Mouse (Mus musculus): ENCODE data around the gene Mmp27.

Gene Mmp27

DNA sequence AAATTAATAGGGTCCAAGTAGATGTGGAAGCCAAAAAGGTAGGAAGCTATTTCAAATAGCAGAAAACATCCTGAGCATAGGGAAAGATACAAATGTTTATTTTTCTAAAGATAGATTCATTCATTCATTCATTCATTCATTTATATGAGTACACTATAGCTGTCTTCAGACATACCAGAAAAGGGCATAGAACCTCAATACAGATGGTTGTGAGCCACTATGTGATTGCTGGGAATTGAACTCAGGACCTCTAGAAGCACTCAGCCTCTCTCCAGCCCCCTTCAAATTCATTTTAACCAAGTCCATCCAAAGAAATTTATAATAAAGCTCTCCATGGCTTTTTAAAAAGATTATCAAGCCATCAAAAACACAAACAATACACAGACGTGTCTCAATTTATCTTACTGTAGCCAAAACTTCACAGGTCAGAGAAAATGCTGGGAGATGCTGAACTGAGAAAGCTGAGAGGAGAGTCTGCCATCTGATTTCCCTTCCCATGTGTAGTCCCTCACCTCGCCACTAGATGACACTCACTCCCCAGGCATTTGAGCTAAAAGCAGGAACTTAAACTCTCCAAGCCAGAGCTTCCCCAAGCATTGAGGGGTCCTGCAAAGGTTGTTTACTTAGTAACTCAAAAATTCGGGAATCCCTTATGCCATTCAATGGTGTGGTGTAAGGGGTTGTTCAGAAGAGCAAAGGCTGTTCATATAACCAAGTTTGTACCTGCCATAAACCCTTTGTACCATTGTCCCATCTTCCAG is 32.0 kb downstream of the Mmp27 start:
- DNase-seq (ENCODE audit: low spot score in 2 of 2), result peak; percentile 49 to 75

DNA sequence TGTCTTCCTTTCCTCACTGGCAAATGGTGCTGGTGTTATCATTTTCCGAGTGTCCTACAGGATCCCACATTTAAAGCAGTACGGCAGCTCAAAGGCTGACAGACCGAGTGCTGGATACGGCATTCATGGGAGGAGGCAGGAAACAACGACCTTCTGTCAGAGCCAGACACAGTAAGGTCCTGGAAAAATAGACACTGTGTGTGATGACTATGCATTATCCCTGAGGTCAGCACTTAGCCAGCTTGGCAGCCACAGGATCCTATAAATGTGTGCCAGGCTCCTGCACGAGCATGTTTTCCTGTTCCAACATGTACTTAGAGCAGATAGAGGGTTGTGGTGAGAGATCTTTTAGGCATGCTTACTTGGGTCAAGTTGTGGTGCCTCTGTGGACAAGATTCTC is 32.8 kb downstream of the Mmp27 start:
- no peak for DNase-seq (ENCODE audit: low spot score in 2 of 2)

DNA sequence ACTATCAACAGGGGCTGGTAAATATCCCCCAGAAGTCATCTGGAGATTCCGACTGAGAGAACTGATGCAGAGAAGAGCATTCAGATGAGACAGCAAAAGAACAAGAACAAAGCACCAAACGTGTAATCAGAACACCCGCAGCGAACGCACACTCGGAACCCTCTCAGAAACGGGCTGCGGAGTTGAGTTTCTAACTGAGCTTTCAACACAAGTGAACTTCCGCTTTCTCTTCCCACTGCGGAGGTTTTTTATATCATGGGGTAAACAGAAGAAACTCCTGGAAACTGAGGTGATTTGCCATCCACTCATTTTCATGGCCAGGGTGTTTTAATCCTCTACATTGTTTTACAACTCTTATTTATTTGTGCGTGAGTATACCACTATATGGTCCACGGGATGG is 34.4 kb downstream of the Mmp27 start:
- DNase-seq (ENCODE audit: low spot score in 2 of 2), result no peak

DNA sequence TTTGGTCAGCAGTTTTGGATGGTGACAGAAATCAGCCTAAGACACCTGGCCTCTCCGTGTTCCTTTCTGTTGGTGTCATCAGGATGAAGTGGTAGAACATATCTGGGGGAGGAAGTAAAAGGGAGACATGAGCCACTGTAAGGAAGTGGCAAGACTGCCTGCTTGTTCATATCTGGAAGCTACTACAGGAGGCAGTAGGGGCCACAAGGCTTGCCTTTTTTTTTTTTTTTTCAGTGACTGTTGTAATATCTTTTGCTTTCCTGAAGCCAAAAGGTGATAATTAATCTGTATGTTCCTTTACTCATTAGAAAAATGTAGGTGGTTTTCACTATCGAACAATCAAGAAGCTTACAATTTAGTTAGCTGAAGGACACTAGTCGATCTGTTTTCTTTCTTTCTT is 51.4 kb downstream of the Mmp27 start:
- no peak for DNase-seq (ENCODE audit: low spot score in 2 of 2)

DNA sequence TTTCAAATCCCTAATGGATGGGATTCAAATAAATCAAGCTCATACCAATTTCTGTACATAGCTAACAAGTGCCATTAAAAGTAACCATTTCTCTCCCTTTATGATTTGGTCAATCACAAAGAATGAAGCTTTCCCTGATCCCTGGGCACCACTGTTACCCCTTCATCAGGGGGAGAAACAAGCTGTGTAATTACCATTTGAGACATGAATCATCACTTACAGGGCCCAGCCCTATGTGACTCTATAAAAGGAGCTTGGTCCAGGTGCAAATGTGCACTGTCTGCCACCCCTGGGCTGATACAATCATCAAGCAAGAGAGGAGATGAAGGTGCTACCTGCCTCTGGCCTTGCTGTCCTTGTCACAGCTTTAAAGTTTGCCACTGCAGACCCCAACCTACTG is 56.7 kb downstream of the Mmp27 start, which contains the start of gene Mmp20:
Gene Mmp20, plus strand, starts transcription at position 301 of the 400 bp plus-strand sequence.
- DNase-seq (ENCODE audit: low spot score in 2 of 2), result no peak
